Mouse (Mus musculus) duodenum, adult 2 months (tissue): ENCODE data around the gene Pias3. TPM values are rescaled to one million over a fixed set of nuclear protein-coding genes. Genes with fewer than 3 reads are reported as not detected.

Experiments
- polyA plus RNA-seq: library from polyadenylated mRNA; depleted of rRNA; stranded (reverse); fragments of >200 nt; gene quantifications from 2 replicates; pipeline ENCODE4 v1.2.3, GENCODE M21; 2012; ENCODE audit warnings: low replicate concordance; rRNA removed

Pias3 gene
- polyA plus RNA-seq: 15.4 and 22.8 TPM in 2 replicates

GRCm38 (mm10) chr3:96696198-96696765 lies at the start of gene Pias3:
Gene Pias3 (plus strand): TSS chr3:96696384.

GRCm38 (mm10) chr3:96669727-96670468 lies 26.3 kb upstream of the Pias3 start, which contains the start of gene Ankrd35:
Gene Ankrd35 (plus strand): TSS chr3:96670131.

GRCm38 (mm10) chr3:96707903-96708683 lies 11.9 kb downstream of the Pias3 start, which contains the start of gene Nudt17:
Gene Nudt17 (minus strand): TSS chr3:96708562.

GRCm38 (mm10) chr3:96727343-96727827 lies 31.2 kb downstream of the Pias3 start, which contains the start of the genes Polr3c and Rnf115:
Gene Polr3c (minus strand): TSS chr3:96727628.
Gene Rnf115 (plus strand): TSS chr3:96727664.

Other genes starting within 250 kb of the Pias3 start
- not detected in 2 replicates for gene BC107364, start 244.1 kb upstream of the Pias3 start, polyA plus RNA-seq
- 0.09 TPM in 1 of 2 replicates, not detected in the other for gene Hfe2, start 171.2 kb upstream of the Pias3 start, polyA plus RNA-seq
- gene Txnip, start 138.4 kb upstream of the Pias3 start, polyA plus RNA-seq: 252 and 270 TPM in 2 replicates
- not detected in 2 replicates for gene Gm16253, start 119.4 kb upstream of the Pias3 start, polyA plus RNA-seq
- gene Polr3gl, start 102.2 kb upstream of the Pias3 start, polyA plus RNA-seq: 6.9 and 7.5 TPM in 2 replicates
- gene Ankrd34a, start 99.7 kb upstream of the Pias3 start, polyA plus RNA-seq: 0.27 and 0.53 TPM in 2 replicates
- gene Lix1l, start 95.2 kb upstream of the Pias3 start, polyA plus RNA-seq: 3.6 and 5.3 TPM in 2 replicates
- gene Rbm8a, start 66.5 kb upstream of the Pias3 start, polyA plus RNA-seq: 2.2 and 2.3 TPM in 2 replicates
- 15.2 and 21.5 TPM in 2 replicates for gene Pex11b, start 61.0 kb upstream of the Pias3 start, polyA plus RNA-seq
- not detected in 2 replicates for gene Gm42957, start 60.9 kb upstream of the Pias3 start, polyA plus RNA-seq
- 0.72 and 0.88 TPM in 2 replicates for gene Itga10, start 50.8 kb upstream of the Pias3 start, polyA plus RNA-seq
- gene Ankrd35, start 26.3 kb upstream of the Pias3 start, polyA plus RNA-seq: 0.14 and 0.71 TPM in 2 replicates
- 2.1 and 2.7 TPM in 2 replicates for gene Nudt17, start 12.2 kb downstream of the Pias3 start, polyA plus RNA-seq
- gene Polr3c, start 31.2 kb downstream of the Pias3 start, polyA plus RNA-seq: 27.8 and 31.3 TPM in 2 replicates
- gene Rnf115, start 31.3 kb downstream of the Pias3 start, polyA plus RNA-seq: 8.6 and 9.7 TPM in 2 replicates
- 8.1 and 38.9 TPM in 2 replicates for gene Pdzk1, start 132.9 kb downstream of the Pias3 start, polyA plus RNA-seq
- 0.33 and 1.5 TPM in 2 replicates for gene Cd160, start 133.0 kb downstream of the Pias3 start, polyA plus RNA-seq
- gene Gja5, start 208.3 kb downstream of the Pias3 start, polyA plus RNA-seq: 0.71 and 0.92 TPM in 2 replicates
- 18.5 and 22.4 TPM in 2 replicates for gene Gpr89, start 209.0 kb downstream of the Pias3 start, polyA plus RNA-seq
- not detected in 2 replicates for gene Gja8, start 229.6 kb downstream of the Pias3 start, polyA plus RNA-seq